Mouse (Mus musculus) liver, embryonic 14.5 days (tissue): ENCODE results near the gene Efna1.
A peak's percentile ranks its signal among the peaks of the same experiment; 100 is the strongest.

Experiments
- CTCF ChIP-seq: IDR thresholded peaks from 2 replicates; pipeline ENCODE4 v1.5.1; 2016; ENCODE audit warnings: antibody characterized with exemption, low read depth, control low read depth
- EP300 ChIP-seq: IDR thresholded peaks from 2 replicates; pipeline ENCODE4 v1.6.1; 2016; ENCODE audit warnings: antibody characterized with exemption, low read depth

DNA sequence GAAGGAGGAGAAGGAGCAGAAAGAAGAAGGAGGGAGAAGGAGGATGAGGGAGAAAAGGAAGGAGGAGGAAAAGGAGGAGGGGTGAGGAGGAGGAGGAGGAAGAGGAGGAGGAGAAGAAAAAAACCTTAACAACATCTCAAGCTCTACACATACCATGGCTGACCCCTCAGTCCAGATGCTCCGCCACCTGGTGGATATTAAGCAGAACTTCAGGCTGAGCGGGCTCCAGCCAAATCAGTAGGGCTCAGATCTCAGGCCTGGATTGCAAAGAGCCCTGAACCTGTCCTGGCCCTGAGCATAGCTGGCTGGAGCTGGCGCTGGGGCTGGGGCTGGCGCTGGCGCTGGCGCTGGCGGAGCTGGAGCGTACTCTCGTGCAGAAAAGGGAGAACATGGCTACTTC, 27.1 kb upstream of the Efna1 start:
- TF ChIP-seq CTCF = peak; percentile 87
- TF ChIP-seq EP300 = no peak
